Mouse (Mus musculus) forebrain, postnatal 0 days (tissue): Measurements from ENCODE around the gene Evi5. TPM values are rescaled to one million over a fixed set of nuclear protein-coding genes. Genes with fewer than 3 reads are reported as not detected.

Experiments used
- ATAC-seq: fragments of 200-750 bp; cut with Nextera tagmentation; 2 replicates; pipeline ENCODE4 v1.8.0; 2017; ENCODE audit warnings: mild to moderate bottlenecking, moderate library complexity
- DNase-seq: peaks from one replicate; pipeline ENCODE4 v3.0.0-alpha.2; 2015
- H3K27ac ChIP-seq: fragments of 300-500 bp; sonication (generic); 2 replicates; pipeline ENCODE4 v1.5.1; 2014; ENCODE audit warnings: low read depth, mild to moderate bottlenecking, antibody characterized with exemption, low read length, moderate library complexity, mixed read lengths
- H3K27me3 ChIP-seq: fragments of 300-500 bp; sonication (generic); 2 replicates; pipeline ENCODE4 v1.6.1; 2014; ENCODE audit warnings: mild to moderate bottlenecking, low read length, mixed read lengths; ENCODE audit not compliant: insufficient read depth
- H3K36me3 ChIP-seq: fragments of 300-500 bp; sonication (generic); 2 replicates; pipeline ENCODE4 v1.6.1; 2014; ENCODE audit warnings: mild to moderate bottlenecking, moderate library complexity; ENCODE audit not compliant: insufficient read depth
- H3K4me1 ChIP-seq: fragments of 300-500 bp; sonication (generic); 2 replicates; pipeline ENCODE4 v1.6.1; 2014; ENCODE audit warnings: antibody characterized with exemption; ENCODE audit not compliant: insufficient read depth
- H3K4me2 ChIP-seq: fragments of 300-500 bp; sonication (generic); 2 replicates; pipeline ENCODE4 v1.6.1; 2014; ENCODE audit warnings: low read depth, mild to moderate bottlenecking, moderate library complexity
- H3K4me3 ChIP-seq: fragments of 300-500 bp; sonication (generic); 2 replicates; pipeline ENCODE4 v1.5.1; 2014; ENCODE audit warnings: low read depth, low read length, mixed read lengths
- H3K9ac ChIP-seq: fragments of 300-500 bp; sonication (generic); 2 replicates; pipeline ENCODE4 v1.6.1; 2014; ENCODE audit warnings: mild to moderate bottlenecking
- H3K9me3 ChIP-seq: fragments of 300-500 bp; sonication (generic); 2 replicates; pipeline ENCODE4 v1.6.1; 2016; ENCODE audit warnings: low read length
- CTCF ChIP-seq: sonication (generic); IDR thresholded peaks from 2 replicates; pipeline ENCODE4 v1.5.1; 2016; ENCODE audit warnings: antibody characterized with exemption, control low read depth, low read depth
- WGBS: fragments of 180-500 bp; shearing (Covaris S2); extraction: QIAGEN DNeasy Blood & Tissue Kit; methylation state at CpG from one replicate; pipeline ENCODE4 v1.1.7; 2014; 5-methylcytosine and 5-hydroxymethylcytosine counted together
- polyA plus RNA-seq: library from polyadenylated mRNA; unstranded; fragments of >200 nt; fragmentation: Nextera tagmentation; extraction: Ambion mirVana; gene quantifications from 2 replicates; pipeline ENCODE4 v1.2.1, GENCODE M21; 2015
- total RNA-seq: library from RNA; depleted of rRNA; stranded (reverse); fragments of >200 nt; gene quantifications from 2 replicates; pipeline ENCODE4 v1.2.3, GENCODE M21; 2014

Gene Evi5
- total and polyA plus RNA-seq, 2 experiments from 2014 or later: 59.6 to 66.9 TPM

GRCm38 (mm10) chr5:107802621-107803020 lies 72.3 kb downstream of the Evi5 start:
- H3K4me3 ChIP-seq: no peak overlapping the region
- TF ChIP-seq CTCF: no peak
- no peak overlapping the region for H3K9ac ChIP-seq
- H3K27ac ChIP-seq: no peak overlapping the region
- no peaks in the 10 kb centered on the region for H3K4me1 ChIP-seq
- no peaks in the 10 kb centered on the region for H3K27me3 ChIP-seq
- H3K9me3 ChIP-seq: no peaks in the 10 kb centered on the region
- ATAC-seq (no peak), DNase-seq (no peak)
- H3K4me2 ChIP-seq: no peak overlapping the region
- H3K36me3 ChIP-seq: peaks cover 11% of the 10 kb centered on the region; the same call in 1 of the 2 replicates

- H3K27ac ChIP-seq: no peak overlapping the region
- peaks cover 17% of the 10 kb centered on the region; the same call in 1 of the 2 replicates for H3K36me3 ChIP-seq
- H3K4me3 ChIP-seq: no peak overlapping the region
- no peak for ATAC-seq
- no peaks in the 10 kb centered on the region for H3K27me3 ChIP-seq
- TF ChIP-seq CTCF: no peak
- 84% methylated on average over 2 of the region's 2 CpGs for WGBS
- no peaks in the 10 kb centered on the region for H3K9me3 ChIP-seq
- H3K4me2 ChIP-seq: no peak overlapping the region
- no peaks in the 10 kb centered on the region for H3K4me1 ChIP-seq
- H3K9ac ChIP-seq: no peak overlapping the region
- no peak for DNase-seq
These were observed 73.7 kb downstream of the Evi5 start for GRCm38 (mm10) chr5:107801234-107801633.

- WGBS: 95% methylated on average over 6 of the region's 6 CpGs
- ATAC-seq (no peak), DNase-seq (no peak)
- peaks cover 17% of the 10 kb centered on the region; the same call in 1 of the 2 replicates for H3K36me3 ChIP-seq
- H3K27me3 ChIP-seq: no peaks in the 10 kb centered on the region
- H3K9ac ChIP-seq: no peak overlapping the region
- no peaks in the 10 kb centered on the region for H3K4me1 ChIP-seq
- no peak overlapping the region for H3K27ac ChIP-seq
- no peak for TF ChIP-seq CTCF
- no peak overlapping the region for H3K4me3 ChIP-seq
- H3K4me2 ChIP-seq: no peak overlapping the region
- H3K9me3 ChIP-seq: no peaks in the 10 kb centered on the region
These were observed 76.6 kb downstream of the Evi5 start for GRCm38 (mm10) chr5:107798290-107798689.

- DNase-seq: no peak
- peaks cover 17% of the 10 kb centered on the region; the same call in 1 of the 2 replicates for H3K36me3 ChIP-seq
- H3K9me3 ChIP-seq: no peaks in the 10 kb centered on the region
- no peak for ATAC-seq
- TF ChIP-seq CTCF: peak; percentile 27
- H3K4me3 ChIP-seq: no peak overlapping the region
- no peak overlapping the region for H3K4me2 ChIP-seq
- H3K9ac ChIP-seq: no peak overlapping the region
- no peak overlapping the region for H3K27ac ChIP-seq
- no peaks in the 10 kb centered on the region for H3K27me3 ChIP-seq
- H3K4me1 ChIP-seq: no peaks in the 10 kb centered on the region
- WGBS: 30% methylated on average over 2 of the region's 2 CpGs
These were observed 81.0 kb downstream of the Evi5 start for GRCm38 (mm10) chr5:107793927-107794326.

GRCm38 (mm10) chr5:107793258-107793657 lies 81.6 kb downstream of the Evi5 start:
- ATAC-seq: no peak
- no peak overlapping the region for H3K9ac ChIP-seq
- H3K27ac ChIP-seq: no peak overlapping the region
- 13% methylated on average over 3 of the region's 3 CpGs for WGBS
- no peaks in the 10 kb centered on the region for H3K27me3 ChIP-seq
- 0 out of 2 replicates have a peak, but pooled peaks cover 11% of the 10 kb centered on the region for H3K36me3 ChIP-seq
- H3K4me3 ChIP-seq: no peak overlapping the region
- no peaks in the 10 kb centered on the region for H3K9me3 ChIP-seq
- H3K4me2 ChIP-seq: no peak overlapping the region
- TF ChIP-seq CTCF: no peak
- H3K4me1 ChIP-seq: no peaks in the 10 kb centered on the region
- DNase-seq: no peak

- no peak overlapping the region for H3K27ac ChIP-seq
- WGBS: 95% methylated on average over 3 of the region's 3 CpGs
- DNase-seq (no peak), ATAC-seq (no peak)
- H3K4me2 ChIP-seq: no peak overlapping the region
- no peaks in the 10 kb centered on the region for H3K9me3 ChIP-seq
- H3K4me3 ChIP-seq: no peak overlapping the region
- 0 out of 2 replicates have a peak, but pooled peaks cover 5% of the 10 kb centered on the region for H3K36me3 ChIP-seq
- no peak overlapping the region for H3K9ac ChIP-seq
- no peaks in the 10 kb centered on the region for H3K4me1 ChIP-seq
- no peaks in the 10 kb centered on the region for H3K27me3 ChIP-seq
- TF ChIP-seq CTCF: no peak
These were observed 82.4 kb downstream of the Evi5 start for GRCm38 (mm10) chr5:107792516-107792915.

- Histone ChIP-seq H3K4me3 (no peak overlapping the region), H3K36me3 (0 out of 2 replicates have a peak, but pooled peaks cover 3% of the 10 kb centered on the region), H3K9me3 (no peaks in the 10 kb centered on the region), H3K4me1 (no peaks in the 10 kb centered on the region), H3K27ac (no peak overlapping the region), H3K27me3 (no peaks in the 10 kb centered on the region), H3K4me2 (no peak overlapping the region), H3K9ac (no peak overlapping the region)
- 80% methylated on average over 2 of the region's 2 CpGs for WGBS
- DNase-seq (no peak), ATAC-seq (no peak)
- no peak for TF ChIP-seq CTCF
These were observed 82.9 kb downstream of the Evi5 start for GRCm38 (mm10) chr5:107791966-107792365.
